Mouse (Mus musculus) midbrain, embryonic 11.5 days (tissue): ENCODE data around the gene Apopt1. TPM values are rescaled to one million over a fixed set of nuclear protein-coding genes. Genes with fewer than 3 reads are reported as not detected.
A peak's percentile ranks its signal among the peaks of the same experiment; 100 is the strongest.

Experiments used
- ATAC-seq: fragments of 200-750 bp; cut with Nextera tagmentation; 2 replicates; pipeline ENCODE4 v1.8.0; 2017; ENCODE audit warnings: moderate TSS enrichment, moderate library complexity; ENCODE audit not compliant: low FRiP score
- DNase-seq: peaks from one replicate; pipeline ENCODE4 v3.0.0; 2015; ENCODE audit warnings: low spot score; ENCODE audit errors: missing footprints
- H3K27ac ChIP-seq: fragments of 300-500 bp; sonication (generic); 2 replicates; pipeline ENCODE4 v1.5.1; 2014; ENCODE audit warnings: low read depth, low read length
- H3K27me3 ChIP-seq: fragments of 300-500 bp; sonication (generic); 2 replicates; pipeline ENCODE4 v1.6.1; 2014; ENCODE audit warnings: mild to moderate bottlenecking, low read length, moderate library complexity, mixed read lengths; ENCODE audit not compliant: control insufficient read depth, insufficient read depth
- H3K36me3 ChIP-seq: fragments of 300-500 bp; sonication (generic); 2 replicates; pipeline ENCODE4 v1.6.1; 2014; ENCODE audit warnings: mild to moderate bottlenecking, low read length, moderate library complexity, mixed read lengths; ENCODE audit not compliant: control insufficient read depth, insufficient read depth
- H3K4me1 ChIP-seq: fragments of 300-500 bp; sonication (generic); 2 replicates; pipeline ENCODE4 v1.6.1; 2014; ENCODE audit warnings: low read length; ENCODE audit not compliant: control insufficient read depth, insufficient read depth
- H3K4me2 ChIP-seq: fragments of 300-500 bp; sonication (generic); 2 replicates; pipeline ENCODE4 v1.6.1; 2014; ENCODE audit warnings: mild to moderate bottlenecking, moderate library complexity
- H3K4me3 ChIP-seq: fragments of 300-500 bp; sonication (generic); 2 replicates; pipeline ENCODE4 v1.5.1; 2014; ENCODE audit warnings: low read depth, low read length
- H3K9ac ChIP-seq: fragments of 300-500 bp; sonication (generic); 2 replicates; pipeline ENCODE4 v1.6.1; 2014; ENCODE audit warnings: low read length
- H3K9me3 ChIP-seq: fragments of 300-500 bp; sonication (generic); 2 replicates; pipeline ENCODE4 v1.6.1; 2016; ENCODE audit warnings: low read length; ENCODE audit not compliant: control insufficient read depth
- WGBS: fragments of 180-500 bp; shearing (Covaris S2); extraction: QIAGEN DNeasy Blood & Tissue Kit; methylation state at CpG from one replicate; pipeline ENCODE4 v1.1.7; 2014; 5-methylcytosine and 5-hydroxymethylcytosine counted together
- polyA plus RNA-seq: library from polyadenylated mRNA; unstranded; fragments of >200 nt; fragmentation: Nextera tagmentation; extraction: Ambion mirVana; gene quantifications from 2 replicates; pipeline ENCODE4 v1.2.1, GENCODE M21; 2014

Gene Apopt1
- polyA plus RNA-seq, 1 experiment from 2014 or later: 50.8 TPM

- no peaks in the 10 kb centered on the region for H3K27me3 ChIP-seq
- H3K36me3 ChIP-seq: no peaks in the 10 kb centered on the region
- H3K9ac ChIP-seq: peak overlapping the region; percentile 36
- peak; percentile 91 for DNase-seq
- H3K27ac ChIP-seq: peak overlapping the region; percentile 30; the same call in 1 of the 2 replicates
- H3K4me2 ChIP-seq: peak overlapping the region; percentile 33; the same call in 1 of the 2 replicates
- no peak overlapping the region; the same call in 1 of the 2 replicates for H3K4me3 ChIP-seq
- peaks cover 27% of the 10 kb centered on the region for H3K4me1 ChIP-seq
- 24% methylated on average over 16 of the region's 16 CpGs for WGBS
- ATAC-seq: peak; percentile 78
- no peaks in the 10 kb centered on the region for H3K9me3 ChIP-seq
Measured at GRCm38 (mm10) chr12:111766313-111767236, 53.5 kb downstream of the Apopt1 start.

GRCm38 (mm10) chr12:111768322-111768928 is 55.4 kb downstream of the Apopt1 start:
- H3K4me3 ChIP-seq: no peak overlapping the region
- no peak overlapping the region for H3K4me2 ChIP-seq
- H3K27ac ChIP-seq: no peak overlapping the region
- H3K4me1 ChIP-seq: peaks cover 25% of the 10 kb centered on the region
- 94% methylated on average over 10 of the region's 10 CpGs for WGBS
- H3K9ac ChIP-seq: no peak overlapping the region
- H3K27me3 ChIP-seq: no peaks in the 10 kb centered on the region
- ATAC-seq (no peak), DNase-seq (no peak)
- peaks cover 3% of the 10 kb centered on the region; the same call in 1 of the 2 replicates for H3K36me3 ChIP-seq
- H3K9me3 ChIP-seq: no peaks in the 10 kb centered on the region

GRCm38 (mm10) chr12:111769306-111769705 is 56.2 kb downstream of the Apopt1 start:
- H3K4me1 ChIP-seq: peaks cover 25% of the 10 kb centered on the region
- no peak overlapping the region for H3K27ac ChIP-seq
- no peaks in the 10 kb centered on the region for H3K27me3 ChIP-seq
- WGBS: 36% methylated on average over 10 of the region's 10 CpGs
- H3K9ac ChIP-seq: no peak overlapping the region
- DNase-seq (no peak), ATAC-seq (no peak)
- no peak overlapping the region for H3K4me2 ChIP-seq
- no peaks in the 10 kb centered on the region for H3K9me3 ChIP-seq
- H3K36me3 ChIP-seq: peaks cover 12% of the 10 kb centered on the region
- no peak overlapping the region for H3K4me3 ChIP-seq

GRCm38 (mm10) chr12:111769816-111770577 is 56.9 kb downstream of the Apopt1 start:
- 72% methylated on average over 8 of the region's 9 CpGs for WGBS
- Histone ChIP-seq H3K4me3 (no peak overlapping the region), H3K9ac (no peak overlapping the region), H3K27ac (no peak overlapping the region), H3K4me1 (peaks cover 25% of the 10 kb centered on the region), H3K9me3 (no peaks in the 10 kb centered on the region), H3K27me3 (no peaks in the 10 kb centered on the region), H3K4me2 (no peak overlapping the region), H3K36me3 (peaks cover 17% of the 10 kb centered on the region)
- ATAC-seq: no peak
- DNase-seq: peak; percentile 80

GRCm38 (mm10) chr12:111770651-111771050 is 57.6 kb downstream of the Apopt1 start:
- DNase-seq (no peak), ATAC-seq (no peak)
- Histone ChIP-seq H3K4me1 (peaks cover 21% of the 10 kb centered on the region), H3K9me3 (no peaks in the 10 kb centered on the region), H3K4me3 (no peak overlapping the region), H3K9ac (no peak overlapping the region), H3K27ac (no peak overlapping the region), H3K4me2 (no peak overlapping the region), H3K27me3 (no peaks in the 10 kb centered on the region), H3K36me3 (peaks cover 21% of the 10 kb centered on the region)
- 93% methylated on average over 10 of the region's 10 CpGs for WGBS

- peaks cover 47% of the 10 kb centered on the region for H3K36me3 ChIP-seq
- 95% methylated on average over 16 of the region's 16 CpGs for WGBS
- no peak for ATAC-seq
- DNase-seq: no peak
- H3K27me3 ChIP-seq: no peaks in the 10 kb centered on the region
- no peak overlapping the region for H3K4me3 ChIP-seq
- H3K9ac ChIP-seq: no peak overlapping the region
- H3K27ac ChIP-seq: no peak overlapping the region
- H3K9me3 ChIP-seq: no peaks in the 10 kb centered on the region
- no peak overlapping the region for H3K4me2 ChIP-seq
- H3K4me1 ChIP-seq: peaks cover 4% of the 10 kb centered on the region; the same call in 1 of the 2 replicates
Measured at GRCm38 (mm10) chr12:111774156-111774555, 61.1 kb downstream of the Apopt1 start.

- no peaks in the 10 kb centered on the region for H3K9me3 ChIP-seq
- no peaks in the 10 kb centered on the region for H3K4me1 ChIP-seq
- no peak overlapping the region for H3K27ac ChIP-seq
- WGBS: 75% methylated on average over 15 of the region's 15 CpGs
- no peaks in the 10 kb centered on the region for H3K27me3 ChIP-seq
- no peak overlapping the region for H3K4me3 ChIP-seq
- no peak overlapping the region for H3K9ac ChIP-seq
- H3K36me3 ChIP-seq: peaks cover 54% of the 10 kb centered on the region
- no peak overlapping the region for H3K4me2 ChIP-seq
- DNase-seq: no peak
- ATAC-seq: no peak
Measured at GRCm38 (mm10) chr12:111774845-111775244, 61.8 kb downstream of the Apopt1 start.

- no peak overlapping the region for H3K27ac ChIP-seq
- 92% methylated on average over 13 of the region's 13 CpGs for WGBS
- peaks cover 72% of the 10 kb centered on the region for H3K36me3 ChIP-seq
- H3K4me1 ChIP-seq: no peaks in the 10 kb centered on the region
- DNase-seq: no peak
- no peaks in the 10 kb centered on the region for H3K27me3 ChIP-seq
- H3K9me3 ChIP-seq: no peaks in the 10 kb centered on the region
- no peak overlapping the region for H3K4me3 ChIP-seq
- no peak overlapping the region for H3K9ac ChIP-seq
- H3K4me2 ChIP-seq: no peak overlapping the region
- no peak for ATAC-seq
Measured at GRCm38 (mm10) chr12:111777919-111778318, 64.9 kb downstream of the Apopt1 start.
